Mouse (Mus musculus) retina, adult 2 months (tissue): Measurements from ENCODE around the gene 1700049E17Rik2.
"Not testable (repeated sequence)": the region's sequence is repeated elsewhere in the genome, so short reads cannot be mapped to it uniquely, and the experiment has no call there.

ENCODE experiments used
- DNase-seq: peaks from one replicate; pipeline ENCODE4 v3.0.0-alpha.2; 2012; ENCODE audit warnings: low read depth, low spot score

1700049E17Rik2 gene

DNA sequence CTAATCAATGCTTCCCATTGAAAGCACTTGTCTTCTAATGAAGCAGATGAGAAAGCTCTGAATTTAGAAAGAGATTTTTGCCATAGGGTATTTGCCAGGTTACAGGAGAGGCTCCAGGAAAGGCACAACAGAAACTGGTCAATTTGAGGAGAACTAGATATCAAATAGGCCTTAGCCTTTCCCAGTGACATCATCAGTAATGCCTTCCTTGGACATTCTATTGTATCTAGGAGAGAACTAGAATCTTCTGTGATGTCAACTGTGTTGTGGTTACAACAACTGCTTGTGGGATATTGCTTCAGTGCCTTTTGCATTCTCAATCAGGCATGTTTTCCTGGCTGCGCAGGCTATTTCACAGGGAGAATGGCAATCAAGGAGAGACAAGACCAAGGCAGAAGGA lies at the start of gene 1700049E17Rik2:
1700049E17Rik2 (plus strand) TSS at position 301 of the 400 bp plus-strand sequence.
- DNase-seq: not testable (repeated sequence)

DNA sequence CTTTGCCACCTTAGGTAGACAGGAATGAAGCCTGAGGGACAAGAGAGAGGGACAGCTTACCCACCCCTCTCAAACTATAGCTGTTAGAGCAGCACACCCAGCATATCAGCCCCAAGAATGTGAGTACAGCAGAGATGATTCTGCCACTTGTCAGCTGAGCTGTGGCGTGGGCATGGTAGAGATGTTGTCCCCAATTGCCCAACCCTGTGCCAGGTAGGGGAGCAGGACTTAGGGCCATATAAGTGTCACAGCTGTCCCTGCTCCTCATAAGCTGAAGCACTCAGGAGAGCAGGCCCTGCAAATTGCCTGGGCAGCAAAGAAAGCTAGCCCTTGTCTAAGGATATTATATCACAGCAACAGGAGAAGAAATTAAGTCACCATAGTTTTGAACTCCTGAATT lies 48.3 kb upstream of the 1700049E17Rik2 start:
- not testable (repeated sequence) for DNase-seq

DNA sequence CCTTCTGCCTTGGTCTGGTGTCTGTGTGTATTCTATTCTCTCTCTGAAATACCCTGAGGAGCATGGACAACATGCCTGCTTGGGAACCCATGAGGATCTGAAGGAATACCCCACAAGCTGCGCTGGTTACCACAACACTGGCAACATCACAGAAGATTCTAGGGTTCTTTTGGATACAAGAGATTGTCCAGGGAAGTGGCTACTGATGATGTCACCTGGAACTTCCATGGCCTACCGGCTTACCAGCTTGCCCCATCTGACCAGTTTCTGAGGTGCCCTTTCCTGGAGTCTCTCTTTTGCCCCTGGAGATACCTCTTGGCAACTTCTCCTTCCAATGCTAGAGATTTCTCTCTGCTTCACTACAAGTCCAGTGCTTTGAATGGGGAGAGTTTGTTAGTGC lies 17.5 kb upstream of the 1700049E17Rik2 start, which contains the start of gene Gm7970:
Gm7970 (minus strand) TSS at position 101 of the 400 bp plus-strand sequence.
- not testable (repeated sequence) for DNase-seq

GRCm38 (mm10) chr14:41586346-41586745 lies 13.3 kb downstream of the 1700049E17Rik2 start:
- not testable (repeated sequence) for DNase-seq

DNA sequence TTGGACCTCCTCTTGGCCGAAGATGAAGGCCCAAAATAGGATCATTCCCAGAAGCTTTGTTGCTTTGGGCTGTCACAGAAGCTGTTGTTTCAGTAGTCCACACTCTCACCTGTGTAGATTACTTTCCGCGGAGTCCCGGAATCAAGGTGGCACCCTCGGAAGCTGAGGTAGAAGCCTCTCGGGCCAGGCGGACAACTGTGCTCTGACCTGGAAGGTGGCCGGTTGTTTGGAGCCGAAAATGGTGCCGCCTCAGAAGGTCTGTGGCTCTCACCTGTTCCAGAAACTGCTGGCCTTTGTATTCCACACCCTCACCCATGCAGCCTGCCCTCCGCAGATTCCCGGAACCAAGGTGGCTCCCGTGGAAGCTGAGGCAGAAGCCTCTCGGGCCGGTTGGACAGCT lies 27.9 kb downstream of the 1700049E17Rik2 start:
- not testable (repeated sequence) for DNase-seq

DNA sequence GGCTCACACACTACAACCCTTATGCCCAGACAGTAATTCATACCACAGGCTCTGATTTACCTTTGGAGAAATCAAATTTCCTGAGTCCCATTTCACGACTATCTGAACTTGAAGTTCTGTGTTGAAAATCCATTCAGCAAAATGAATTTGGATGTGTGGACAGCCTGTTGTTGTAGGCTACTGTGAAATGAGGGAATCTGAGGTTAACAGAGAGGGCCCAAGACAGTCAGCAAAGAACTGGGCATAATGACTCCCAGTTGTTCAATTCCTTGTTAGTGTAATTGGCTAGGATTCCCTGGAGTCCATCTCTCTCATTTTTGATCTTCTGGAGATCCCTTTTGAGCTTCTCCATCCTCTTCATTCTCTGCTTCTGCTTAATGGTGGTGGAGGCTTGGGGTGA lies 37.7 kb downstream of the 1700049E17Rik2 start:
- DNase-seq: not testable (repeated sequence)

DNA sequence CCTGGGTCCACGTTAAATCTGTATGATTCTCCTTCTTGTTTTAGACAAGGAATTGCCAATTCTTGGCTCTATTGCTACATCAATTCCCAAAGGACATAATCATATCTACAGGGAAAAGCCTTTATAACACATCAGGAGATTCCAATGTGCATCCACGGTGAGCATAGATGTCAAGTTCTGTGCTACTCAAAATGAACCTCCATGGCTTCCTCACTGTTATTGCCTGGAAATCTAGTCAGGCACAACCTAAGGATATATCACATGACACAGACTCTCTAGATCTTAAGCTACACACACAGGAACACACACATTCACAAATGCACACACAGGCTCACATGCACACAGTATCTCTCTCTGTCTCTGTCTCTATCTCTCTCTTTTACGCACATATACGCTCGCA lies 49.5 kb downstream of the 1700049E17Rik2 start:
- not testable (repeated sequence) for DNase-seq

- DNase-seq: not testable (repeated sequence)
Observed at GRCm38 (mm10) chr14:41624512-41624911, 51.5 kb downstream of the 1700049E17Rik2 start, which contains the start of gene Gm3072. Gene Gm3072, minus strand, starts transcription at chr14:41624612.

- not testable (repeated sequence) for DNase-seq
Observed at GRCm38 (mm10) chr14:41630144-41630543, 57.1 kb downstream of the 1700049E17Rik2 start.
